Mouse (Mus musculus): Measurements from ENCODE around the gene Il17c. TPM values are rescaled to one million over a fixed set of nuclear protein-coding genes. Genes with fewer than 3 reads are reported as not detected.

Il17c gene
- polyA plus RNA-seq, 2 experiments = 0.49 TPM; not detected in 1

- H3K27ac ChIP-seq (replicated peaks; ENCODE audit: low read depth, low read length) = no peak overlapping the region
- TF ChIP-seq POLR2A (IDR thresholded peaks at IDR 0.05; ENCODE audit: borderline replicate concordance, extremely low read depth, insufficient read depth, insufficient read length) = no peak
- H3K9ac ChIP-seq (ENCODE audit: low read depth, low read length, severe bottlenecking) = no peak overlapping the region
- peaks cover 14% of the 10 kb centered on the region for H3K4me1 ChIP-seq (ENCODE audit: control insufficient read depth, insufficient read depth, low read length)
- DNase-seq (ENCODE audit: low spot score) = no peak
- peaks cover 42% of the 10 kb centered on the region for H3K36me3 ChIP-seq (ENCODE audit: control insufficient read depth, insufficient read depth, low read length)
- H3K9me3 ChIP-seq (ENCODE audit: control insufficient read depth, low read length) = no peaks in the 10 kb centered on the region
- no peaks in the 10 kb centered on the region for H3K27me3 ChIP-seq (ENCODE audit: control insufficient read depth, insufficient read depth, low read length)
- no peak overlapping the region for H3K4me2 ChIP-seq (replicated peaks; ENCODE audit: low read depth, low read length, severe bottlenecking)
- no peak overlapping the region for H3K4me3 ChIP-seq (replicated peaks; ENCODE audit: low read length)
- 96% methylated on average over 9 of the region's 9 CpGs for WGBS
- no peak for ATAC-seq (ENCODE audit: low FRiP score, low read depth)
Measured at GRCm38 (mm10) chr8:122436146-122436545, 14.3 kb downstream of the Il17c start.

GRCm38 (mm10) chr8:122436586-122437125, 14.8 kb downstream of the Il17c start:
- Histone ChIP-seq H3K27ac (replicated peaks; ENCODE audit: low read depth, low read length) (no peak overlapping the region), H3K9ac (ENCODE audit: low read depth, low read length, severe bottlenecking) (no peak overlapping the region), H3K27me3 (ENCODE audit: control insufficient read depth, insufficient read depth, low read length) (no peaks in the 10 kb centered on the region), H3K36me3 (ENCODE audit: control insufficient read depth, insufficient read depth, low read length) (peaks cover 42% of the 10 kb centered on the region), H3K4me1 (ENCODE audit: control insufficient read depth, insufficient read depth, low read length) (peaks cover 12% of the 10 kb centered on the region), H3K4me3 (replicated peaks; ENCODE audit: low read length) (no peak overlapping the region), H3K4me2 (replicated peaks; ENCODE audit: low read depth, low read length, severe bottlenecking) (no peak overlapping the region), H3K9me3 (ENCODE audit: control insufficient read depth, low read length) (no peaks in the 10 kb centered on the region)
- DNase-seq (ENCODE audit: low spot score) (no peak), ATAC-seq (ENCODE audit: low FRiP score, low read depth) (no peak)
- 86% methylated on average over 20 of the region's 20 CpGs for WGBS
- no peak for TF ChIP-seq POLR2A (IDR thresholded peaks at IDR 0.05; ENCODE audit: borderline replicate concordance, extremely low read depth, insufficient read depth, insufficient read length)

- ATAC-seq (ENCODE audit: low FRiP score, low read depth) = no peak
- Histone ChIP-seq H3K4me1 (ENCODE audit: control insufficient read depth, insufficient read depth, low read length) (peaks cover 9% of the 10 kb centered on the region), H3K36me3 (ENCODE audit: control insufficient read depth, insufficient read depth, low read length) (peaks cover 42% of the 10 kb centered on the region), H3K27me3 (ENCODE audit: control insufficient read depth, insufficient read depth, low read length) (no peaks in the 10 kb centered on the region), H3K27ac (replicated peaks; ENCODE audit: low read depth, low read length) (no peak overlapping the region), H3K9ac (ENCODE audit: low read depth, low read length, severe bottlenecking) (no peak overlapping the region), H3K4me3 (replicated peaks; ENCODE audit: low read length) (no peak overlapping the region), H3K9me3 (ENCODE audit: control insufficient read depth, low read length) (no peaks in the 10 kb centered on the region), H3K4me2 (replicated peaks; ENCODE audit: low read depth, low read length, severe bottlenecking) (no peak overlapping the region)
- DNase-seq (ENCODE audit: low spot score) = no peak
- 86% methylated on average over 13 of the region's 13 CpGs for WGBS
- TF ChIP-seq POLR2A (IDR thresholded peaks at IDR 0.05; ENCODE audit: borderline replicate concordance, extremely low read depth, insufficient read depth, insufficient read length) = no peak
Measured at GRCm38 (mm10) chr8:122437708-122438331, 16.0 kb downstream of the Il17c start.

- ATAC-seq (ENCODE audit: low FRiP score, low read depth) = no peak
- Histone ChIP-seq H3K27me3 (ENCODE audit: control insufficient read depth, insufficient read depth, low read length) (no peaks in the 10 kb centered on the region), H3K27ac (replicated peaks; ENCODE audit: low read depth, low read length) (no peak overlapping the region), H3K4me3 (replicated peaks; ENCODE audit: low read length) (no peak overlapping the region), H3K9ac (ENCODE audit: low read depth, low read length, severe bottlenecking) (no peak overlapping the region), H3K36me3 (ENCODE audit: control insufficient read depth, insufficient read depth, low read length) (peaks cover 42% of the 10 kb centered on the region), H3K4me1 (ENCODE audit: control insufficient read depth, insufficient read depth, low read length) (peaks cover 6% of the 10 kb centered on the region), H3K9me3 (ENCODE audit: control insufficient read depth, low read length) (no peaks in the 10 kb centered on the region), H3K4me2 (replicated peaks; ENCODE audit: low read depth, low read length, severe bottlenecking) (no peak overlapping the region)
- no peak for TF ChIP-seq POLR2A (IDR thresholded peaks at IDR 0.05; ENCODE audit: borderline replicate concordance, extremely low read depth, insufficient read depth, insufficient read length)
- 91% methylated on average over 16 of the region's 16 CpGs for WGBS
- no peak for DNase-seq (ENCODE audit: low spot score)
Measured at GRCm38 (mm10) chr8:122439336-122439735, 17.5 kb downstream of the Il17c start.

GRCm38 (mm10) chr8:122441326-122441725, 19.5 kb downstream of the Il17c start:
- H3K4me2 ChIP-seq (replicated peaks; ENCODE audit: low read depth, low read length, severe bottlenecking) = no peak overlapping the region
- H3K9me3 ChIP-seq (ENCODE audit: control insufficient read depth, low read length) = no peaks in the 10 kb centered on the region
- no peak overlapping the region for H3K27ac ChIP-seq (replicated peaks; ENCODE audit: low read depth, low read length)
- DNase-seq (ENCODE audit: low spot score) (no peak), ATAC-seq (ENCODE audit: low FRiP score, low read depth) (no peak)
- H3K4me3 ChIP-seq (replicated peaks; ENCODE audit: low read length) = no peak overlapping the region
- H3K27me3 ChIP-seq (ENCODE audit: control insufficient read depth, insufficient read depth, low read length) = no peaks in the 10 kb centered on the region
- no peak for TF ChIP-seq POLR2A (IDR thresholded peaks at IDR 0.05; ENCODE audit: borderline replicate concordance, extremely low read depth, insufficient read depth, insufficient read length)
- 100% methylated on average over 1 of the region's 1 CpGs for WGBS
- H3K4me1 ChIP-seq (ENCODE audit: control insufficient read depth, insufficient read depth, low read length) = peaks cover 14% of the 10 kb centered on the region
- no peak overlapping the region for H3K9ac ChIP-seq (ENCODE audit: low read depth, low read length, severe bottlenecking)
- peaks cover 29% of the 10 kb centered on the region for H3K36me3 ChIP-seq (ENCODE audit: control insufficient read depth, insufficient read depth, low read length)
